Mouse (Mus musculus) neural tube, embryonic 11.5 days (tissue): ENCODE results near the gene Mad1l1. TPM values are rescaled to one million over a fixed set of nuclear protein-coding genes. Genes with fewer than 3 reads are reported as not detected.

Source experiments
- ATAC-seq: fragments of 200-750 bp; cut with Nextera tagmentation; 2 replicates; pipeline ENCODE4 v1.8.0; 2017; ENCODE audit warnings: moderate number of reproducible peaks, mild to moderate bottlenecking, moderate TSS enrichment, moderate library complexity; ENCODE audit not compliant: insufficient read depth, low FRiP score, low TSS enrichment
- DNase-seq: peaks from one replicate; pipeline ENCODE4 v3.0.0-alpha.2; 2015; ENCODE audit warnings: low spot score
- H3K27ac ChIP-seq: fragments of 300-500 bp; sonication (generic); 2 replicates; pipeline ENCODE4 v1.5.1; 2014; ENCODE audit warnings: low read depth, mild to moderate bottlenecking, low read length
- H3K27me3 ChIP-seq: fragments of 300-500 bp; sonication (generic); 2 replicates; pipeline ENCODE4 v1.6.1; 2014; ENCODE audit warnings: mild to moderate bottlenecking, low read length, mixed read lengths; ENCODE audit not compliant: control insufficient read depth, insufficient read depth
- H3K36me3 ChIP-seq: fragments of 300-500 bp; sonication (generic); 2 replicates; pipeline ENCODE4 v1.6.1; 2014; ENCODE audit warnings: mild to moderate bottlenecking, low read length, moderate library complexity, mixed read lengths; ENCODE audit not compliant: control insufficient read depth, insufficient read depth
- H3K4me1 ChIP-seq: fragments of 300-500 bp; sonication (generic); 2 replicates; pipeline ENCODE4 v1.6.1; 2014; ENCODE audit warnings: low read length, mixed read lengths; ENCODE audit not compliant: control insufficient read depth, insufficient read depth
- H3K4me2 ChIP-seq: fragments of 300-500 bp; sonication (generic); 2 replicates; pipeline ENCODE4 v1.6.1; 2014; ENCODE audit warnings: low read depth, mild to moderate bottlenecking, moderate library complexity
- H3K4me3 ChIP-seq: fragments of 300-500 bp; sonication (generic); 2 replicates; pipeline ENCODE4 v1.5.1; 2014; ENCODE audit warnings: low read depth, low read length
- H3K9ac ChIP-seq: fragments of 300-500 bp; sonication (generic); 2 replicates; pipeline ENCODE4 v1.6.1; 2014; ENCODE audit warnings: mild to moderate bottlenecking, low read length
- H3K9me3 ChIP-seq: fragments of 300-500 bp; sonication (generic); 2 replicates; pipeline ENCODE4 v1.6.1; 2016; ENCODE audit warnings: low read length; ENCODE audit not compliant: control insufficient read depth
- WGBS: fragments of 180-500 bp; shearing (Covaris S2); extraction: QIAGEN DNeasy Blood & Tissue Kit; methylation state at CpG from one replicate; pipeline ENCODE4 v1.1.7; 2014; 5-methylcytosine and 5-hydroxymethylcytosine counted together
- polyA plus RNA-seq: library from polyadenylated mRNA; unstranded; fragments of >200 nt; fragmentation: Nextera tagmentation; extraction: Ambion mirVana; gene quantifications from 2 replicates; pipeline ENCODE4 v1.2.1, GENCODE M21; 2014

Gene Mad1l1
- polyA plus RNA-seq, 1 experiment from 2014 or later = 51.9 TPM

DNA sequence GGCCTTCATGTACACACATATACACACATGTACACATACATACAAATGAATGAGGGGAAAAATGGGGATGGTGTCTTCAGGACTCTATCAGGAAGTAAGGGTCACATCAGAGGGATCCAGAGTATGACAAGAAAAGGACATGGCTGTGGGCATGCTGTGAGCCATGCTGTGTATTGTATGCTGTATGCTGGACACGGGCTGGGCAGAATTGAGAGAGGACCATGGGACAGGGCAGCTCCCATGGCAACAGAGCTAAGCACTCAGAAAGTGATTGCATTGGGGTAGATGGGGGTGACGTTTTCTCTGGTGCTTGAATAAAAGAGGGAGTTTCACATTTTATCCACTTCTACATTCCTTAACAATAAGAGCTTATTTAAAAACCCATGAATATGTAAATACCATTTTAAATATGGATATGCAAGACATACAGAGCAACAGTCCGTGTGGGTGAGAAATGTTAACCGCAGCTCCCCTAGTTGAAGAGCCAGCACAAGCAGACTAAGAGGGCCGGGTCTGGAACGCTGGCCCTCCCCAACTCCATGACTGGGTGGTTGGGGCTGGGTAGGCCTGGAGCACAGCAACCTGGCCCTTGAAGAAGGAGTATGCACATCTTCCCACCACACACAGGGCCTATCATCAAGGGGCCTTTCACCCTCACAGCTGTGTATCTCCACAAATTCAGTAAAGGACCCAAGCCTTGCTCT lies 71.8 kb downstream of the Mad1l1 start:
- H3K4me3 ChIP-seq = no peak overlapping the region
- no peaks in the 10 kb centered on the region for H3K9me3 ChIP-seq
- no peak overlapping the region for H3K4me2 ChIP-seq
- WGBS = 80% methylated on average over 6 of the region's 6 CpGs
- no peak for ATAC-seq
- H3K27me3 ChIP-seq = no peaks in the 10 kb centered on the region
- H3K27ac ChIP-seq = no peak overlapping the region
- H3K36me3 ChIP-seq = no peaks in the 10 kb centered on the region; the same call in 1 of the 2 replicates
- no peak overlapping the region for H3K9ac ChIP-seq
- H3K4me1 ChIP-seq = no peaks in the 10 kb centered on the region
- DNase-seq = no peak

DNA sequence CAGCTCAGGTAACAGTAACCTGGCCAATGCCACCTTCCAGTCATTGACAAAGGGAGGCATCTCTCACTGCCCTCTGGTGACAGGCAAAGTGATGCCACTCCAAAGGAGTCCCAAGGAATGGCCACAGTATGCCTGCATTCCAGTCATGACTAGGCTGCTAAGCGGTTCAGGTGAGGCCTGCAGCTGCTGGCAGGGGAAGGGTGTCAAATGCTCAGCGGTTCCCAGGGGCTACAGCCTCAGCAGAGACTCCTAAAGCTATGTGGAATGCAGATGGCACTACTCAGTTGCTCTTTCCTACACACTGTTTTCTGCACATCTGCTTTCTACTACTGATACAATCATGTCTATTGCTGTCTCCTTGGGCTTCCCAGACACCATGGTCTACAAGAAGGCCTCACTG lies 73.3 kb downstream of the Mad1l1 start:
- H3K9me3 ChIP-seq = no peaks in the 10 kb centered on the region
- DNase-seq = no peak
- 82% methylated on average over 2 of the region's 2 CpGs for WGBS

DNA sequence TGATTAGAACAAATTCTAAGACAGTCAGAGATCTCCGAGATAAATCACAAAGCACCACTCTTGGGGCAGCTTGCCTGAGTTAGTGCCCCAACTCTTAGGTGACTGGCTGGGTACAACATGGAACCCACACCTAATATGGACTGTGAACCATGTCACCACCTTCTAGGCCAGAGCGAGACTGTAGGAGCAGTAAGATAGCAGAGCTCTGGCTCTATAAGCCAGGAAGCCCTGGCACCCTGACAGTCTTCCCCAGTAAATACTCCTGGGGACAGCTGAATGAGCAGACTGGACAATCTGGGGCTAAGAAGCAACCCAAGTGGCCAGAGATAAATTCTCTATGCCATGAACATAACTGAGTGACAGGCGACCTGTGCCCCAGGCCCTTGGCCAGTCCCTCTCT lies 81.1 kb downstream of the Mad1l1 start:
- Histone ChIP-seq H3K27me3 (no peaks in the 10 kb centered on the region), H3K9me3 (no peaks in the 10 kb centered on the region), H3K4me1 (peaks cover 2% of the 10 kb centered on the region; the same call in 1 of the 2 replicates), H3K9ac (no peak overlapping the region), H3K4me2 (no peak overlapping the region), H3K36me3 (no peaks in the 10 kb centered on the region), H3K27ac (no peak overlapping the region), H3K4me3 (no peak overlapping the region)
- DNase-seq = no peak
- no peak for ATAC-seq
- WGBS = 91% methylated on average over 3 of the region's 3 CpGs

More for the DNA sequence above, 73.3 kb downstream of the Mad1l1 start:
- Histone ChIP-seq H3K36me3 (no peaks in the 10 kb centered on the region; the same call in 1 of the 2 replicates), H3K4me1 (no peaks in the 10 kb centered on the region), H3K4me2 (no peak overlapping the region), H3K27me3 (no peaks in the 10 kb centered on the region), H3K4me3 (no peak overlapping the region), H3K27ac (no peak overlapping the region), H3K9ac (no peak overlapping the region)
- ATAC-seq = no peak

DNA sequence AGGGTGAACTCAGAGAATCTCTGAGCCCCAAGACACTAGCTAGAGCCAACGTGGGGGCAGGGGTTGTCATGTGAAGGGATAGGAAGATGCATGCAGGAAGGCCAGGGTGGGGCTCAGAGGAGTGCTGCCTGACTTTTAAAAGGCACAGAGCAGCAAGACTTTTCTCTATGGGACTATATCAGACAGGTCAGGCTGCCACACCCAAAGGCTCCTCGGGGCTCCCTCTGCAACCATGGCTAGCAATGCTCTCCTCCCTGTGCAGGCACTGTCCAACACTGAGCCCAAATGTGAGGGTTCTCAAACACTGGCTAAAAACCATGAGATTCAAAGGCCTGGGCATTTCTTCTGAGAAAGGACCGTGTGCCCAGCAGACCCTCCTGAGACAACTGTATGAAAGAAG lies 82.5 kb downstream of the Mad1l1 start:
- ATAC-seq = no peak
- H3K4me3 ChIP-seq = no peak overlapping the region
- DNase-seq = no peak
- no peak overlapping the region for H3K27ac ChIP-seq
- H3K36me3 ChIP-seq = no peaks in the 10 kb centered on the region
- no peak overlapping the region for H3K9ac ChIP-seq
- H3K27me3 ChIP-seq = no peaks in the 10 kb centered on the region
- 80% methylated on average over 3 of the region's 3 CpGs for WGBS
- no peak overlapping the region for H3K4me2 ChIP-seq
- peaks cover 2% of the 10 kb centered on the region; the same call in 1 of the 2 replicates for H3K4me1 ChIP-seq
- H3K9me3 ChIP-seq = no peaks in the 10 kb centered on the region

DNA sequence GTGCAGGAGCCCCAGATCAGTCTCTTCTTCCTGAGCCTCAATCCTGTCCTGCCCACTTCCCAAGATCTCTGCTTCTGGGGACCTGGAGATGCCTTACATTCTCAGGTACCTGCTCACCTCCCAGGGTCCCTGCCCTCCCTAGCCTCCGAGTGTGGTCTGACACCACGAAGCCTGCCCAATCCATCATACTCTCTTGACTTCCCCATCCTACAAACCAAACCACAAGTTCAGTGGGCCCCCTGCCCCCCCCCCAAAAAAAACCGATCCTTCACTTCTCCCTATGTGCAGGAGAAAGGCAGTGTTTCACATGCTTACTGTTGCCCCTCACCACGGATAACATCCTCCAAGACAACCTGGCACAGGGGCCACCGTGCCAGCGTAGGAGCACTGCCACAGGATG lies 90.5 kb downstream of the Mad1l1 start:
- ATAC-seq = no peak
- 93% methylated on average over 6 of the region's 6 CpGs for WGBS

DNA sequence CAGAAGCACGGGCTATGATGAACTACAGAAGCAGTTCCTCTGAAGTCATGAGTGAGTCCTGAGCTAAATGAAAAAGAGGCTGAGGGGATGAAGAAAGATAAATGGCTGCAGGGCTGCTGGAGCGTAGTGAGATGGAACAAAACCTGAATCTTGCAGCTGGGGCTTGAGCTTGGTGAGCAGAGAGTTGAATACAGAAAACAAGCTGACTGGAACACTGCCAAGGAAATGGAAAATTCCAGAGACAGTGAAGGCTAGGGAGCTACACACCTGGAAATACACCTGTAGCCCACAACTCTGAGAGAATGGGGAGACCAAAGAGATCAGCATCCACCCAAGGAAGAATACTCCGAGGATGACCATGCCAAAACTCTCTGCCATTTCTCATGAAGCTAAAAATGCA lies 93.0 kb downstream of the Mad1l1 start:
- H3K4me3 ChIP-seq = no peak overlapping the region
- no peaks in the 10 kb centered on the region for H3K27me3 ChIP-seq
- WGBS = 94% methylated on average over 3 of the region's 3 CpGs
- DNase-seq (no peak), ATAC-seq (no peak)
- no peaks in the 10 kb centered on the region for H3K9me3 ChIP-seq
- H3K4me1 ChIP-seq = peaks cover 8% of the 10 kb centered on the region
- no peak overlapping the region for H3K27ac ChIP-seq
- H3K9ac ChIP-seq = no peak overlapping the region
- no peaks in the 10 kb centered on the region for H3K36me3 ChIP-seq
- no peak overlapping the region for H3K4me2 ChIP-seq

More for the DNA sequence above, 90.5 kb downstream of the Mad1l1 start:
- Histone ChIP-seq H3K4me3 (no peak overlapping the region), H3K4me1 (peaks cover 8% of the 10 kb centered on the region), H3K4me2 (no peak overlapping the region), H3K36me3 (no peaks in the 10 kb centered on the region), H3K9me3 (no peaks in the 10 kb centered on the region), H3K27ac (no peak overlapping the region), H3K9ac (no peak overlapping the region), H3K27me3 (no peaks in the 10 kb centered on the region)
- DNase-seq = no peak

DNA sequence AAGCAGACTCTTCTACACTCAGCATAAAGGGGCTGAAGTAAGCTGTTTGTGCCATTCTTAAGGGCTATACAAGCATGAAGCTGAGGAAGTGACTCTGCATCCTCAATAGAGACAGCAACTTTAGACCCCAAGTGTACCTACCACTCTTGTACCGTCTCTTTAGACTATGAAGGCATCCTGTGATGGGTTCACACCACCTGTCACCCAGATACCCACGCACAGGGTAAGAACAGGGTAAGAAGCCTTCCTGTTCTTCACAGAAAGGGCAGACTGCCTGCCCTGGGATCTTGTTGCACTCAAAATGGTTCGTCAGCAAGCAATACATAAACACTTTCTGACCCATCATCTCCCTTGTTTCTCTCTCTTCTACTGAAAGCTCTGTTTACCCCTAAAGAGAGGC lies 94.5 kb downstream of the Mad1l1 start:
- Histone ChIP-seq H3K27me3 (no peaks in the 10 kb centered on the region), H3K27ac (no peak overlapping the region), H3K9ac (no peak overlapping the region), H3K9me3 (no peaks in the 10 kb centered on the region), H3K4me2 (no peak overlapping the region), H3K4me3 (no peak overlapping the region), H3K36me3 (no peaks in the 10 kb centered on the region), H3K4me1 (peaks cover 8% of the 10 kb centered on the region)
- DNase-seq (no peak), ATAC-seq (no peak)
- 85% methylated on average over 3 of the region's 3 CpGs for WGBS

DNA sequence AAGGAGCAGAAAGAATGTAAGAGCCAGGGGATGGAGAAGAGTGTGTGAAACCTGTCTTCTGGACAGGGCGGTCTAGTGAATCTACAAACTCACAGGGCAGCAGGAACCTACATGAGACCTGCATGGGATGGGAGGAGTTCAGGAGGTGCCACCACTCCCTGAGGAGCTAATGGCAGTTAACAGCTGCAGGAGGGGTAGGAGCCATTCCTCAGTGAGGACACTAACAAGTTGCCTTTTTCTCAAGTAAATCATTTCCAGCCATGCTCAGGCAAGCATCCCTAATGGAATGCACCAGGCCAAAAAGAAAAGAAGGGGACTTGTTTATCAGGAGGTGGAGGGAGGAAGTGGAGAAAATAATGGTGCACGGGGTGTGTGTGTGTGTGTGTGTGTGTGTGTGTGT lies 95.5 kb downstream of the Mad1l1 start:
- WGBS = 68% methylated on average over 2 of the region's 2 CpGs
- Histone ChIP-seq H3K4me3 (no peak overlapping the region), H3K27ac (no peak overlapping the region), H3K9me3 (no peaks in the 10 kb centered on the region), H3K4me1 (peaks cover 16% of the 10 kb centered on the region), H3K4me2 (no peak overlapping the region), H3K9ac (no peak overlapping the region), H3K27me3 (no peaks in the 10 kb centered on the region), H3K36me3 (no peaks in the 10 kb centered on the region)
- ATAC-seq = no peak
- DNase-seq = no peak

DNA sequence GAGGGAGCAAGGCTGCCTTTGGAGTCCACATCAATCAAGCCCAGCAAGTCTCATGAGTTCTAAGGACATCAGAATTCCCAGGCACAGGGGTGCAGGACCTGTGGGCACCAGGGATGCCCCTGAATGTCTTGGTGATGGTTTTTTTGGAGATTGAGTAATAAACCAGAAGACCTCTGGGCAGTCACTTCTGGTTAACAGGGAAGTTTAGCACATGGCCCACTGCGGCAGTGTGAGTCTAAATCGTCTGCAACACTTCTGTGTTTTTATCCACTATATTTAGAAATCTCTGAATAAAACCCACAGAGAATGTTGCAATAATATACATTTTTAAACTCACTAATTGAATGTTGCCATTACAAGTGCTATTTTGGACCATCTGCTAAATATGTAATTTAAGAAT lies 96.2 kb downstream of the Mad1l1 start:
- 93% methylated on average over 2 of the region's 2 CpGs for WGBS
- ATAC-seq (no peak), DNase-seq (no peak)
- Histone ChIP-seq H3K36me3 (no peaks in the 10 kb centered on the region), H3K27ac (no peak overlapping the region), H3K9ac (no peak overlapping the region), H3K4me2 (no peak overlapping the region), H3K4me1 (peaks cover 22% of the 10 kb centered on the region), H3K4me3 (no peak overlapping the region), H3K9me3 (no peaks in the 10 kb centered on the region), H3K27me3 (no peaks in the 10 kb centered on the region)
